ENCODE assay signal across 30 mouse cellular contexts in the genomic region with DNA sequence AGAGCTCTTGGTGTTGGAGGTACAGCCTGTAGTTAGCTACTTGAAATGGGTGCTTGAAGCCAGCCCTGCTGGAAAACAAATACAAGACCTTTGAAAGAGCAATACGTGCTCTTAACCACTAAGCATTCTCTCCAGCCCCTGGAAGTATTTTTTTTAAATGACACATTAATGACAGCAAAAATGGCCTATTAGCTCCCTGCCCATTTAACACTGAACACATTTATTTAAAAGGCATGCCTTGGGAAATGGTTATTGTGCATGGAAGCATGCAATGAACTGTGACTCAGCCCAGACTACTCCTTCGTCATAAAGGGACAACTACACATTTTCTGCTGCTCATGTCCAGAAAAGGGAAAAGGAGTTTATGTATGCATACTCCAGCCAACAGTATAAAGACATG. TPM values are rescaled to one million over a fixed set of nuclear protein-coding genes. Genes with fewer than 3 reads are reported as not detected.
DNase-seq lines count a peak whose midpoint lies in the region; ATAC-seq and TF ChIP-seq lines count a peak whose summit lies in the region.
"Had no signal": no experiment of that assay in that cellular context is flagged by ENCODE, and none has a peak within 500 bp of the region (broad histone marks: within the 10 kb centered on the region; RNA-seq: fewer than 3 reads in every experiment).

No protein-coding gene starts in this region.

- H3K9ac ChIP-seq in forebrain, embryonic 14.5 days (ENCODE audit: low read length): no peak overlapping the region
- no peak overlapping the region for H3K9ac ChIP-seq in forebrain, embryonic 11.5 days (ENCODE audit: low read length)
- H3K9ac ChIP-seq: embryonic facial prominence, embryonic 12.5 days; embryonic facial prominence, embryonic 15.5 days; heart, embryonic 13.5 days; hindbrain, embryonic 13.5 days; intestine, embryonic 15.5 days had no signal

- H3K4me1 ChIP-seq in forebrain, embryonic 14.5 days (ENCODE audit: control insufficient read depth, insufficient read depth, low read length): no peaks in the 10 kb centered on the region
- H3K4me1 ChIP-seq in forebrain, embryonic 11.5 days (replicated peaks; ENCODE audit: control insufficient read depth, insufficient read depth, low read length): no peaks in the 10 kb centered on the region
- H3K4me1 ChIP-seq: embryonic facial prominence, embryonic 12.5 days; embryonic facial prominence, embryonic 15.5 days; heart, embryonic 10.5 days; heart, embryonic 13.5 days; intestine, embryonic 15.5 days had no signal

- TF ChIP-seq POLR2A in brain, embryonic 14.5 days (IDR thresholded peaks at IDR 0.05; ENCODE audit: borderline replicate concordance, extremely low read depth, insufficient read depth, insufficient read length, poor library complexity, severe bottlenecking): no peak

- no peak overlapping the region for H3K27ac ChIP-seq in forebrain, embryonic 14.5 days (ENCODE audit: low read depth, low read length)
- no peak overlapping the region for H3K27ac ChIP-seq in forebrain, embryonic 11.5 days (ENCODE audit: low read depth, low read length)
- H3K27ac ChIP-seq: embryonic facial prominence, embryonic 12.5 days; embryonic facial prominence, embryonic 15.5 days; heart, adult 2 months; heart, embryonic 10.5 days; heart, embryonic 13.5 days; hindbrain, embryonic 13.5 days; intestine, embryonic 15.5 days had no signal

- H3K4me2 ChIP-seq in forebrain, embryonic 14.5 days (ENCODE audit: low read length): no peak overlapping the region
- H3K4me2 ChIP-seq in forebrain, embryonic 11.5 days (ENCODE audit: low read depth, low read length, severe bottlenecking): no peak overlapping the region
- H3K4me2 ChIP-seq: embryonic facial prominence, embryonic 12.5 days; embryonic facial prominence, embryonic 15.5 days; heart, embryonic 13.5 days; hindbrain, embryonic 13.5 days; intestine, embryonic 15.5 days had no signal

- TF ChIP-seq CTCF in brain, embryonic 14.5 days (IDR thresholded peaks at IDR 0.05; ENCODE audit: borderline replicate concordance, extremely low read depth, insufficient read depth, insufficient read length): no peak

- 27% methylated on average over 2 of the region's 2 CpGs for WGBS in forebrain, embryonic 14.5 days
- WGBS in forebrain, embryonic 11.5 days: 43% methylated on average over 2 of the region's 2 CpGs

- no peaks in the 10 kb centered on the region for H3K36me3 ChIP-seq in forebrain, embryonic 14.5 days (ENCODE audit: control insufficient read depth, insufficient read depth, low read length)
- no peaks in the 10 kb centered on the region for H3K36me3 ChIP-seq in forebrain, embryonic 11.5 days (ENCODE audit: control insufficient read depth, insufficient read depth, low read length)
- H3K36me3 ChIP-seq: embryonic facial prominence, embryonic 12.5 days; embryonic facial prominence, embryonic 15.5 days; G1E; heart, embryonic 10.5 days; heart, embryonic 13.5 days; hindbrain, embryonic 13.5 days; intestine, embryonic 15.5 days had no signal

- peak; percentile 25 for DNase-seq in forebrain, embryonic 14.5 days (ENCODE audit: low spot score)
- DNase-seq in forebrain, embryonic 11.5 days (ENCODE audit: low spot score): no peak
- peak; percentile 61 for DNase-seq in Muller cell, postnatal 12 days (ENCODE audit: inconsistent ontology term)
- DNase-seq in brain, embryonic 14.5 days (ENCODE audit: low read depth): peak; percentile 51
- peak; percentile 43 for DNase-seq in retina, postnatal 1 day
- DNase-seq in layer of hippocampus, postnatal 10 days (ENCODE audit: low spot score in 2 of 2): no peak
- DNase-seq: adrenal gland, adult 8-10 months; adrenal gland, postnatal 25 days; B cell, adult 2 months; cerebellum, adult 18-20 months; cerebellum, adult 9-11 months; cerebellum, postnatal 25 days; gastrocnemius, postnatal 10 days; gastrocnemius, postnatal 36 days; heart, adult 2 months; heart, postnatal 14 days; heart, postnatal 4 days had no signal

- no peaks in the 10 kb centered on the region for H3K9me3 ChIP-seq in forebrain, embryonic 14.5 days (replicated peaks; ENCODE audit: control insufficient read depth, low read length)
- no peaks in the 10 kb centered on the region for H3K9me3 ChIP-seq in forebrain, embryonic 11.5 days (ENCODE audit: control insufficient read depth, low read length)
- H3K9me3 ChIP-seq: embryonic facial prominence, embryonic 12.5 days; embryonic facial prominence, embryonic 15.5 days; heart, embryonic 10.5 days; heart, embryonic 13.5 days; hindbrain, embryonic 13.5 days; intestine, embryonic 15.5 days had no signal

- ATAC-seq in forebrain, embryonic 14.5 days: no peak
- ATAC-seq in forebrain, embryonic 11.5 days (replicated peaks; ENCODE audit: low FRiP score): no peak
- ATAC-seq in monocyte, adult 5-6 weeks (replicated peaks; ENCODE audit: insufficient number of reproducible peaks, low FRiP score, low TSS enrichment, poor library complexity, severe bottlenecking): no peak
- ATAC-seq: activated CD4-positive, CD25-positive, alpha-beta regulatory T cell, adult 4 months; forebrain, embryonic 16.5 days; hindbrain, embryonic 16.5 days; intestine, embryonic 15.5 days had no signal

- no peaks in the 10 kb centered on the region for H3K27me3 ChIP-seq in forebrain, embryonic 14.5 days (replicated peaks; ENCODE audit: control insufficient read depth, insufficient read depth, low read length)
- no peaks in the 10 kb centered on the region for H3K27me3 ChIP-seq in forebrain, embryonic 11.5 days (ENCODE audit: control insufficient read depth, insufficient read depth, low read length)
- H3K27me3 ChIP-seq: CH12.LX; embryonic facial prominence, embryonic 12.5 days; embryonic facial prominence, embryonic 15.5 days; heart, embryonic 13.5 days; hindbrain, embryonic 13.5 days; intestine, embryonic 15.5 days had no signal

- H3K4me3 ChIP-seq in forebrain, embryonic 14.5 days (ENCODE audit: low read depth, low read length): no peak overlapping the region
- no peak overlapping the region for H3K4me3 ChIP-seq in forebrain, embryonic 11.5 days (ENCODE audit: low read depth, low read length)
- H3K4me3 ChIP-seq: embryonic facial prominence, embryonic 12.5 days; embryonic facial prominence, embryonic 15.5 days; erythroblast, embryonic 14.5 days; heart, adult 2 months; heart, embryonic 10.5 days; heart, embryonic 13.5 days; hindbrain, embryonic 13.5 days; intestine, embryonic 15.5 days had no signal

RNA-seq across cellular contexts. Expression of gene Mctp2, which starts 10.2 kb away (rescaled TPM):
- polyA plus RNA-seq in forebrain, embryonic 14.5 days (2014; fragmentation: Nextera tagmentation; extraction: Ambion mirVana): 0.13 and 0.17 TPM in 2 replicates
- 0.08 and 0.09 TPM in 2 replicates for polyA plus RNA-seq in forebrain, embryonic 11.5 days (2014; fragmentation: Nextera tagmentation; extraction: Ambion mirVana)
- 0.36 and 0.42 TPM in 2 replicates for polyA plus RNA-seq in brain, embryonic 14.5 days (2012; rRNA removed)
- total RNA-seq in monocyte, adult 5-6 weeks (2017): 18.9 to 54.3 TPM (median 21.2 TPM) in 3 replicates
- total RNA-seq in layer of hippocampus, postnatal 10 days (2021): 1 to 10 TPM; 1.4 to 2.0 TPM
- polyA plus RNA-seq: erythroblast, embryonic 14.5 days; G1E had no signal

Comparison
In these comparisons a context has a peak if more than half of its experiments do, and no peak if none do; other contexts are left out.
1. DNase-seq: peak in forebrain, embryonic 14.5 days (single experiment), Muller cell, postnatal 12 days (single experiment), brain, embryonic 14.5 days (single experiment) and retina, postnatal 1 day (single experiment); none in forebrain, embryonic 11.5 days (single experiment) and layer of hippocampus, postnatal 10 days (0 of 2).